Mouse (Mus musculus) lung, adult 2 months (tissue): ENCODE measurements around the gene Foxd3. TPM values are rescaled to one million over a fixed set of nuclear protein-coding genes. Genes with fewer than 3 reads are reported as not detected.
A peak's percentile ranks its signal among the peaks of the same experiment; 100 is the strongest.

Experiments used
- DNase-seq: peaks from one replicate; pipeline ENCODE4 v3.0.0; 2022
- H3K4me1 ChIP-seq: fragments of 200-500 bp; 2 replicates; pipeline ENCODE4 v1.6.1; 2011; ENCODE audit warnings: low read length; ENCODE audit not compliant: control insufficient read depth, insufficient read depth
- H3K4me3 ChIP-seq: fragments of 200-500 bp; replicated peaks from 2 replicates; pipeline ENCODE3; 2011; ENCODE audit warnings: low read depth, mild to moderate bottlenecking, control low read depth, low read length; ENCODE audit errors: extremely low read depth
- CTCF ChIP-seq: fragments of 200-500 bp; IDR thresholded peaks from 2 replicates; pipeline ENCODE4 v1.5.1; 2011; ENCODE audit warnings: mild to moderate bottlenecking, low read length, control low read depth; ENCODE audit not compliant: insufficient read depth
- POLR2A ChIP-seq: fragments of 200-500 bp; IDR thresholded peaks from 2 replicates; pipeline ENCODE4 v1.6.1; 2011; ENCODE audit warnings: low read depth, mild to moderate bottlenecking, control low read depth, low read length, borderline replicate concordance; ENCODE audit errors: extremely low read depth
- WGBS: fragments of 180-500 bp; shearing (Covaris S2); methylation state at CpG from one replicate; pipeline ENCODE4 v1.1.7; 2018; 5-methylcytosine and 5-hydroxymethylcytosine counted together
- polyA plus RNA-seq: library from polyadenylated mRNA; depleted of rRNA; stranded (reverse); fragments of >200 nt; gene quantifications from 2 replicates; pipeline ENCODE4 v1.2.3, GENCODE M21; 2012

The Foxd3 gene
- polyA plus RNA-seq, 1 experiment = 0.62 TPM

GRCm38 (mm10) chr4:99656605-99657429 is 718 bp downstream of the Foxd3 start:
- TF ChIP-seq POLR2A = no peak
- no peak for TF ChIP-seq CTCF
- Histone ChIP-seq H3K4me1 (no peaks in the 10 kb centered on the region), H3K4me3 (no peak overlapping the region)
- no peak for DNase-seq
- 2% methylated on average over 92 of the region's 92 CpGs for WGBS

- Histone ChIP-seq H3K4me3 (no peak overlapping the region), H3K4me1 (no peaks in the 10 kb centered on the region)
- WGBS = 2% methylated on average over 59 of the region's 62 CpGs
- no peak for DNase-seq
- TF ChIP-seq CTCF = no peak
- no peak for TF ChIP-seq POLR2A
Observed at GRCm38 (mm10) chr4:99657430-99657820, 1.3 kb downstream of the Foxd3 start.

- WGBS = 4% methylated on average over 41 of the region's 41 CpGs
- TF ChIP-seq POLR2A (no peak), CTCF (no peak)
- Histone ChIP-seq H3K4me1 (no peaks in the 10 kb centered on the region), H3K4me3 (no peak overlapping the region)
- no peak for DNase-seq
Observed at GRCm38 (mm10) chr4:99657831-99658470, 1.9 kb downstream of the Foxd3 start.

- Histone ChIP-seq H3K4me1 (no peaks in the 10 kb centered on the region), H3K4me3 (no peak overlapping the region)
- TF ChIP-seq POLR2A (no peak), CTCF (no peak)
- no peak for DNase-seq
- WGBS = 27% methylated on average over 6 of the region's 6 CpGs
Observed at GRCm38 (mm10) chr4:99658881-99659280, 2.8 kb downstream of the Foxd3 start.

GRCm38 (mm10) chr4:99659361-99660072 is 3.4 kb downstream of the Foxd3 start:
- no peak for TF ChIP-seq CTCF
- TF ChIP-seq POLR2A = no peak
- no peak for DNase-seq
- Histone ChIP-seq H3K4me1 (no peaks in the 10 kb centered on the region), H3K4me3 (no peak overlapping the region)
- WGBS = 7% methylated on average over 28 of the region's 28 CpGs

- DNase-seq = no peak
- no peak for TF ChIP-seq CTCF
- TF ChIP-seq POLR2A = no peak
- no peak overlapping the region for H3K4me3 ChIP-seq
- H3K4me1 ChIP-seq = no peaks in the 10 kb centered on the region
- WGBS = 2% methylated on average over 20 of the region's 20 CpGs
Observed at GRCm38 (mm10) chr4:99660073-99660611, 4.0 kb downstream of the Foxd3 start.

GRCm38 (mm10) chr4:99660981-99661380 is 4.9 kb downstream of the Foxd3 start:
- no peak for DNase-seq
- no peak overlapping the region for H3K4me3 ChIP-seq
- TF ChIP-seq POLR2A (no peak), CTCF (peak; percentile 70)
- no peaks in the 10 kb centered on the region for H3K4me1 ChIP-seq
- under 1% methylated on average over 11 of the region's 11 CpGs for WGBS

GRCm38 (mm10) chr4:99661956-99662355 is 5.9 kb downstream of the Foxd3 start:
- Histone ChIP-seq H3K4me3 (no peak overlapping the region), H3K4me1 (no peaks in the 10 kb centered on the region)
- no peak for DNase-seq
- 10% methylated on average over 12 of the region's 12 CpGs for WGBS
- TF ChIP-seq CTCF = no peak
- TF ChIP-seq POLR2A = no peak

- TF ChIP-seq CTCF (no peak), POLR2A (no peak)
- H3K4me3 ChIP-seq = no peak overlapping the region
- no peaks in the 10 kb centered on the region for H3K4me1 ChIP-seq
- WGBS = 13% methylated on average over 9 of the region's 9 CpGs
- no peak for DNase-seq
Observed at GRCm38 (mm10) chr4:99662431-99662830, 6.3 kb downstream of the Foxd3 start.
